Mouse (Mus musculus) megakaryocyte progenitor cell, adult 5-6 weeks (primary cell): ENCODE data around the gene Edem3. TPM values are rescaled to one million over a fixed set of nuclear protein-coding genes. Genes with fewer than 3 reads are reported as not detected.

Source experiments
- ATAC-seq: replicated peaks from 2 replicates; pipeline ENCODE4 v1.8.0; 2016; ENCODE audit warnings: mild to moderate bottlenecking, moderate TSS enrichment, inconsistent platforms; ENCODE audit not compliant: poor library complexity
- total RNA-seq, 2 experiments: library from RNA; stranded (forward) in 1 of 2; stranded (reverse) in 1 of 2; fragments of 157-497, 149-512 nt in 1 of 2; fragments of 200-1000 nt in 1 of 2; gene quantifications; 2 replicates each; pipeline versions ENCODE4 v1.2.3 to v1.2.4; 2015 to 2017

Edem3 gene
- total RNA-seq (2015): 20.5 and 21.1 TPM in 2 replicates
- total RNA-seq (2017): 30.3 and 36.6 TPM in 2 replicates

- ATAC-seq: peak; percentile 84
These were observed at the start of gene Edem3 for GRCm38 (mm10) chr1:151754881-151755659. Edem3 (plus strand) TSS chr1:151755371.

- ATAC-seq: peak; percentile 93
These were observed 49.3 kb upstream of the Edem3 start for GRCm38 (mm10) chr1:151705723-151706396.

- no peak for ATAC-seq
These were observed 48.8 kb upstream of the Edem3 start for GRCm38 (mm10) chr1:151706397-151706752.

GRCm38 (mm10) chr1:151708966-151709733 is 46.0 kb upstream of the Edem3 start:
- ATAC-seq: 0 out of 2 replicates have a peak, but pooled peaks have one; percentile 7

- ATAC-seq: no peak
These were observed 45.5 kb upstream of the Edem3 start for GRCm38 (mm10) chr1:151709734-151710022.

- ATAC-seq: no peak
These were observed 44.6 kb upstream of the Edem3 start for GRCm38 (mm10) chr1:151710424-151711055.

GRCm38 (mm10) chr1:151711062-151711461 is 44.1 kb upstream of the Edem3 start:
- no peak for ATAC-seq

- ATAC-seq: no peak
These were observed 42.5 kb upstream of the Edem3 start for GRCm38 (mm10) chr1:151712664-151713063.

GRCm38 (mm10) chr1:151713622-151714021 is 41.5 kb upstream of the Edem3 start:
- no peak for ATAC-seq

- ATAC-seq: peak; percentile 53
These were observed 39.0 kb upstream of the Edem3 start for GRCm38 (mm10) chr1:151716024-151716710.

GRCm38 (mm10) chr1:151717624-151718023 is 37.5 kb upstream of the Edem3 start:
- peak; percentile 35 for ATAC-seq

- ATAC-seq: peak; percentile 74
These were observed 36.6 kb upstream of the Edem3 start for GRCm38 (mm10) chr1:151718575-151718974.

- ATAC-seq: no peak
These were observed 35.3 kb upstream of the Edem3 start for GRCm38 (mm10) chr1:151719911-151720310.

- no peak for ATAC-seq
These were observed 34.6 kb upstream of the Edem3 start for GRCm38 (mm10) chr1:151720566-151720965.

- no peak for ATAC-seq
These were observed 33.7 kb upstream of the Edem3 start for GRCm38 (mm10) chr1:151721357-151721983.

- ATAC-seq: no peak
These were observed 31.4 kb upstream of the Edem3 start for GRCm38 (mm10) chr1:151723771-151724170.

- 0 out of 2 replicates have a peak, but pooled peaks have one; percentile 14 for ATAC-seq
These were observed 29.6 kb upstream of the Edem3 start for GRCm38 (mm10) chr1:151725590-151725989.

GRCm38 (mm10) chr1:151726358-151726757 is 28.8 kb upstream of the Edem3 start:
- ATAC-seq: no peak

GRCm38 (mm10) chr1:151728141-151728540 is 27.0 kb upstream of the Edem3 start:
- ATAC-seq: no peak

- ATAC-seq: no peak
These were observed 18.0 kb upstream of the Edem3 start for GRCm38 (mm10) chr1:151737146-151737545.
